Mouse (Mus musculus): ENCODE results near the gene Dhrs7b.

Gene Dhrs7b

DNA sequence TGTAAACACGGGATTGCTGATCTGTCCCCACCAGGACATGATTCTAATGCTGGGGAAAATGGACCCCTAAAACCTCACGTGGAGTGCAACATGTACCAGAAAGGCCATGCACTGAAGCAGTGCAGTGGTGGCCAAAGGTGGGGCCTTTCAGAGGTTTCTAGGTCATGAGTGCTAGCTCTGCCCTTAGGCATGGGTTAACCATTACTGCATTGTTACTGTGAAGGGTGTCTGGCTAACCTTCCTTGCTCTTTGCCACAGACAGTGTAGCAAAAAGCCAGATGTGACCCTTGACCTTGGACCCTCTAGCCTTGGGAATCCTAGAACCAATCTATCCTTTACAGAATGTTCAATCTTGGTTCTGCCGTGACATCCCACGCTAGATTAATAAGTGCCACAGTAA, 72.1 kb downstream of the Dhrs7b start:
- DNase-seq, result no peak

DNA sequence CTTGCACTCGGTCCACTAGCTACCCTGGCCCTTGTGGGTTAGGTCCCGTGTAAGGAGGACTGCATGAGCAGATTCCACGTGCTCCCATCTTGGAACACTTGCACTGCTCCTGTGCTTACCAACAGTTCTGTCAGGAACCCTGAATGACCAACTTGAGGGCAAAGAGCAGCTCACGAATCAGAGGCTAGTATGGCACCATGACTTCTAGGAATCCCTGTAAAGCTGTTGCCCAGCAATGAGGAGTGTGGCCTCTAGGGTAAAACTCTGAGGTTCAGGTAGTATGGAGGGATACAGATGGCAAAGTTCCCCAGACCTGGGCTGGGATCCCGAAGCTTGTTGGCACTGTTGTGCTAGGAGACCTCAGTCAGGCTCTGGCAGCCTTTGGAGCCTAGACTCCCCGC, 73.2 kb downstream of the Dhrs7b start:
- DNase-seq, result no peak

DNA sequence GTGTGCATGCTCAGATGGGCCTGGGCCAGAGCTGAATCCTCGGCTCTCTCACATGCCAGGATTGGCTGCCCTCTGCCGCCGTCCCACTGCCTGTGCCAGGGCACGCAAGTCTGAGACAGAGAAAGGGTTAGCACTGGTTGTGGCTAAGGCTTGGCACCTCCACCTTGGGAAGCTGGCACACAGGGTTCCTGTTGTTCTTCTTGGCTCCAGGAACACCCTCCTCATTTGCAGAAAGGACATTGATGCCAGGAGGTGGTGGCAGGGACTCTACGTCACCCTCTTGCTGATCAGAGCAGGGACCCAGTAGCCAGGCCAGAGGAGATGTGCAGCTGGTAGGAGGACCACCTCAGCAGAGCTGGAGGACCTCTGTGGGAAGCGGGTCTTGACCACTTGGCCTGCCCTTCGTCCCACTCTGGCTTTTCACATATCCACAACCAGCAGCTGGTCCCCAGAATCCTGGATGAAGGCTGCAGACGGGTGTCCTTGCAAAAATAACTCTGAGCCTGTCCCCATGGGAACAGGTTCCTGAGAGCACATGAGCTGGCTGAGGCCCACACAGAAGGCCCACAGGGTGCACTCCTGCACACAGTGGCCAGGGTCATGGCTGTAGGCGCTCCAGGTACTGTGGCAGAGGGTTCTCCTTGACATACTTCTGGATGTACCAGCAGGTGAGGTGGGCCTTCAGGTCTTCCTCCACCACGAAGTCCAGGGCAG, 75.1 kb downstream of the Dhrs7b start:
- DNase-seq, result no peak

DNA sequence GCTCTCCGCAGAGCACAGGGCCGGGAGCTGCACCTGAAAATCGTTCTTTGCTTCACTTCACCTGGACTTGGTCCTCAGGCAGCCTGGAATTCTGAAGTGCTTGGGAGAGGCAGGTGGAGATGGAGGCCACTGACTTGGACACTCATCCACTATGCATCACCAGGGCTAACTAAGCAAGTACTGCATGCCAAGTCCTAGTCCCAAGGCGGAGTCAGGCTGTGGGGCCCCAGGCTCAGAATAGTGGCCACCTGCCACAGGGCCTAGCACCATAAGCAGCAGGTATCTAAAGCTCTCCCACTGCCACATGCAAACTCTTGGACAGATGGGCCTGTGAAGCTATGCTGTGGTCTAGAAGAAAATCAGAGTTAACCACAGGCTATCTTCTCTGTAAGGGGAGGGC, 76.0 kb downstream of the Dhrs7b start:
- DNase-seq, result no peak

DNA sequence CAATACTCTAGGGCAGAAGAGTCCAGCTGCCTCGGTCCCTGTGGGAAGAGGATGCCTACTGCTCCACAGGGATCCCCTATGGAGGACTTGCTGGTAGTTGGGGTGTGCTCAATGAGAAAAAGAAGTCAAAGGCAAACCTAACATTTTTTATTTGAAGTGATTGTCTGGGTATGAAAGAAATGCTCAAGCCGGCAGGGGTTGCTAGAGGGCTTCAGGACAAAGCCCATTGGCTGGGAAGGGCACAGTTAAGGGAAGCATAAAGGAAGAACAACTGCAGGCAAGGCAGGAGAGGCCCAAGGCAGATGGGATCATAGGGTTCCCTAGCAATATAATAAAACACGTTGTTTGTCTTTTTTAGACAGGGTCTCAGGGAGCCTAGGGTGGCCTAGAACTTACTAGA, 77.6 kb downstream of the Dhrs7b start:
- DNase-seq, result peak; percentile 41

DNA sequence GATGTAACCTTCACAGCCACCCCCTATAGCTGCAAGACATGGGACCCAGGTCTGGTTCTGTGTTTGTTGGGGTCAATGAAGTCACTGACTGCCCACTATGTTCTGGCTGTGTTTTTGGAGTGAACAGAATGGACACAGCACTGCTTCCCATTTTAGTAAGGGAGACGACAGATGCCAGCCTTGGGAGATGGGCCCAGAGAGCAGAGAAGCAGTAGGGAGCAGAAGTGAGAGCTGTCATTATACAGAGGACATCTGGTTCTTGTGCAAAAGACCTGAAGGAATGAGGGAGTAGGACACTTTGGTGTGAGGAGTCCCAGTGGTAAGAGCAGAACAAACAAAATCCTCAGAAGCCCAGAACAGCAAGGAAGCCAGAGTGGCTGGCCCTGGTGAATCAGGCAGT, 79.2 kb downstream of the Dhrs7b start:
- DNase-seq, result no peak
